Mouse (Mus musculus) spleen, adult 2 months (tissue): ENCODE results near the gene Mapk8ip3.

ENCODE experiments used
- CTCF ChIP-seq: fragments of 200-500 bp; IDR thresholded peaks from 2 replicates; pipeline ENCODE4 v1.5.1; 2011; ENCODE audit warnings: mild to moderate bottlenecking, inconsistent platforms; ENCODE audit not compliant: insufficient read depth, insufficient read length, insufficient replicate concordance; ENCODE audit errors: extremely low read depth
- POLR2A ChIP-seq: fragments of 200-500 bp; IDR thresholded peaks from 2 replicates; pipeline ENCODE4 v1.6.1; 2011; ENCODE audit warnings: low read depth, low read length, inconsistent platforms

DNA sequence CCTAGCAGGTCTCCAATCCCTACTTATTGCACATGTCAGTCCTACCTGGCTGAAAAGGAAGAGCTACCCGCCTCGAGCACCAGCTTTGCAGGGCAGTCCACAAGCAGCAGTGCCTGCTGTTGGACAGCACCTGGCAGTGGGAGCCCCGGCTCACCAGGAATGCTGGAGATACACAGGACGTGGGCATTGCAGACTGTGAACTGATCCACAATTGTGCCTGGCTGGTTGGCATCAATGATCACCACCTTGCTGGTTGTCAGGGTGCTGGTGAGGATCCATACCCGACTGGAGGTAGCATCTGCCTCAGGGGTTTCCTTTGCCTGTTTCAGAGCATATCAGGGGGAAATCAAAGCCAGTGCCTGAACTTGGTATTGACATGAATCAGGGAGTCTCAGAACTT lies 34.7 kb downstream of the Mapk8ip3 start:
- no peak for TF ChIP-seq CTCF
- no peak for TF ChIP-seq POLR2A
